ENCODE assay signal across 10 mouse cellular contexts in genomic region chr5:24599137-24599536, GRCm38 (mm10). TPM values are rescaled to one million over a fixed set of nuclear protein-coding genes. Genes with fewer than 3 reads are reported as not detected.
DNase-seq lines count a peak whose midpoint lies in the region; ATAC-seq and TF ChIP-seq lines count a peak whose summit lies in the region.
"Had no signal": no experiment of that assay in that cellular context is flagged by ENCODE, and none has a peak within 500 bp of the region (broad histone marks: within the 10 kb centered on the region; RNA-seq: fewer than 3 reads in every experiment).

No protein-coding gene starts in this region.

- peaks cover 11% of the 10 kb centered on the region for H3K36me3 ChIP-seq in lung, embryonic 14.5 days (ENCODE audit: insufficient read depth)
- peaks cover 21% of the 10 kb centered on the region for H3K36me3 ChIP-seq in limb, embryonic 13.5 days
- peaks cover 5% of the 10 kb centered on the region; the same call in 1 of the 2 replicates for H3K36me3 ChIP-seq in stomach, embryonic 16.5 days (ENCODE audit: control insufficient read depth, insufficient read depth, low read length)

- no peak for TF ChIP-seq CTCF in lung, embryonic 14.5 days (IDR thresholded peaks at IDR 0.05; ENCODE audit: low read depth)

- 11% methylated on average over 8 of the region's 8 CpGs for WGBS in lung, embryonic 14.5 days
- 10% methylated on average over 8 of the region's 8 CpGs for WGBS in limb, embryonic 13.5 days
- 23% methylated on average over 8 of the region's 8 CpGs for WGBS in stomach, embryonic 16.5 days

- H3K9me3 ChIP-seq in lung, embryonic 14.5 days (ENCODE audit: low read depth, low read length) = no peaks in the 10 kb centered on the region
- H3K9me3 ChIP-seq in limb, embryonic 13.5 days = no peaks in the 10 kb centered on the region
- no peaks in the 10 kb centered on the region for H3K9me3 ChIP-seq in stomach, embryonic 16.5 days (replicated peaks; ENCODE audit: control insufficient read depth, low read length)

- peaks cover 25% of the 10 kb centered on the region for H3K4me1 ChIP-seq in lung, embryonic 14.5 days (ENCODE audit: insufficient read depth)
- peaks cover 66% of the 10 kb centered on the region for H3K4me1 ChIP-seq in limb, embryonic 13.5 days
- peaks cover 50% of the 10 kb centered on the region for H3K4me1 ChIP-seq in stomach, embryonic 16.5 days (ENCODE audit: control insufficient read depth, insufficient read depth, low read length)

- H3K9ac ChIP-seq in lung, embryonic 14.5 days = peak overlapping the region; percentile 56
- peak overlapping the region; percentile 76 for H3K9ac ChIP-seq in limb, embryonic 13.5 days
- H3K9ac ChIP-seq in stomach, embryonic 16.5 days (ENCODE audit: low read length) = peak overlapping the region; percentile 78

- peaks cover 6% of the 10 kb centered on the region; the same call in 1 of the 2 replicates for H3K27me3 ChIP-seq in lung, embryonic 14.5 days (ENCODE audit: insufficient read depth, low read length)
- H3K27me3 ChIP-seq in limb, embryonic 13.5 days = no peaks in the 10 kb centered on the region
- H3K27me3 ChIP-seq in stomach, embryonic 16.5 days (ENCODE audit: control insufficient read depth, insufficient read depth, low read length) = no peaks in the 10 kb centered on the region

- peak overlapping the region; percentile 44 for H3K4me3 ChIP-seq in lung, embryonic 14.5 days (ENCODE audit: low read depth, low read length)
- peak overlapping the region; percentile 56 for H3K4me3 ChIP-seq in limb, embryonic 13.5 days
- peak overlapping the region; percentile 56 for H3K4me3 ChIP-seq in stomach, embryonic 16.5 days (replicated peaks; ENCODE audit: low read length)

- no peak for ATAC-seq in lung, embryonic 14.5 days (ENCODE audit: insufficient read depth)
- no peak for ATAC-seq in limb, embryonic 13.5 days (ENCODE audit: low FRiP score, low read depth)
- no peak for ATAC-seq in stomach, embryonic 16.5 days (ENCODE audit: insufficient read depth, low FRiP score)

- no peak overlapping the region for H3K27ac ChIP-seq in lung, embryonic 14.5 days (ENCODE audit: low read depth)
- H3K27ac ChIP-seq in limb, embryonic 13.5 days = no peak overlapping the region; the same call in 1 of the 2 replicates
- H3K27ac ChIP-seq in stomach, embryonic 16.5 days (ENCODE audit: low read length) = no peak overlapping the region

- peak; percentile 42 for DNase-seq in cerebellum, adult 11-12 months
- no peak for DNase-seq in cerebellum, adult 9-10 months
- no peak for DNase-seq in lung, embryonic 14.5 days
- no peak for DNase-seq in lung, postnatal 14 days
- no peak for DNase-seq in adrenal gland, postnatal 36 days
- no peak for DNase-seq in left cerebral cortex, adult 11 months (ENCODE audit: low spot score)

- peak overlapping the region; percentile 95 for H3K4me2 ChIP-seq in lung, embryonic 14.5 days
- peak overlapping the region; percentile 99 for H3K4me2 ChIP-seq in limb, embryonic 13.5 days (replicated peaks)
- peak overlapping the region; percentile 97 for H3K4me2 ChIP-seq in stomach, embryonic 16.5 days (ENCODE audit: low read depth, low read length)

RNA-seq across cellular contexts. Expression of gene Chpf2, which starts 12.6 kb away (rescaled TPM):
- polyA plus RNA-seq in lung, embryonic 14.5 days (2014; fragmentation: Nextera tagmentation; extraction: Ambion mirVana) = 12.2 and 14.2 TPM in 2 replicates
- 31.6 and 33.3 TPM in 2 replicates for polyA plus RNA-seq in limb, embryonic 13.5 days (2015; fragmentation: Nextera tagmentation; extraction: Ambion mirVana)
- 21.8 and 23.9 TPM in 2 replicates for polyA plus RNA-seq in stomach, embryonic 16.5 days (2015; fragmentation: Nextera tagmentation; extraction: Ambion mirVana)
- 10 to 100 TPM; 35.7 to 52.5 TPM for total RNA-seq in adrenal gland, postnatal 36 days (2021)

RNA-seq across cellular contexts. Expression of gene Abcf2, which starts 21.9 kb away (rescaled TPM):
- 119 and 120 TPM in 2 replicates for polyA plus RNA-seq in lung, embryonic 14.5 days (2014; fragmentation: Nextera tagmentation; extraction: Ambion mirVana)
- polyA plus RNA-seq in limb, embryonic 13.5 days (2015; fragmentation: Nextera tagmentation; extraction: Ambion mirVana) = 120 and 128 TPM in 2 replicates
- 81.7 and 81.9 TPM in 2 replicates for polyA plus RNA-seq in stomach, embryonic 16.5 days (2015; fragmentation: Nextera tagmentation; extraction: Ambion mirVana)
- total RNA-seq in adrenal gland, postnatal 36 days (2021) = 10 to 100 TPM; 69.3 to 79.2 TPM

RNA-seq across cellular contexts. Expression of gene Smarcd3, which starts 25.1 kb away (rescaled TPM):
- 37.2 and 39.1 TPM in 2 replicates for polyA plus RNA-seq in lung, embryonic 14.5 days (2014; fragmentation: Nextera tagmentation; extraction: Ambion mirVana)
- polyA plus RNA-seq in limb, embryonic 13.5 days (2015; fragmentation: Nextera tagmentation; extraction: Ambion mirVana) = 51.2 and 51.3 TPM in 2 replicates
- polyA plus RNA-seq in stomach, embryonic 16.5 days (2015; fragmentation: Nextera tagmentation; extraction: Ambion mirVana) = 13.1 and 17.1 TPM in 2 replicates
- 10 to 100 TPM; 16.0 to 17.4 TPM for total RNA-seq in adrenal gland, postnatal 36 days (2021)

RNA-seq across cellular contexts. Expression of gene 4931409K22Rik, which starts 42.5 kb away (rescaled TPM):
- not detected in 2 replicates for polyA plus RNA-seq in lung, embryonic 14.5 days (2014; fragmentation: Nextera tagmentation; extraction: Ambion mirVana)
- 0.17 and 0.49 TPM in 2 replicates for polyA plus RNA-seq in limb, embryonic 13.5 days (2015; fragmentation: Nextera tagmentation; extraction: Ambion mirVana)
- polyA plus RNA-seq in stomach, embryonic 16.5 days (2015; fragmentation: Nextera tagmentation; extraction: Ambion mirVana) = 0.13 TPM in 1 of 2 replicates, not detected in the other
- not detected for total RNA-seq in adrenal gland, postnatal 36 days (2021)
- total RNA-seq: neutrophil, adult 5-6 weeks had no signal
- polyA plus RNA-seq: large intestine, adult 2 months had no signal

RNA-seq across cellular contexts. Expression of gene Asb10, which starts 58.4 kb away (rescaled TPM):
- 0.29 and 0.42 TPM in 2 replicates for polyA plus RNA-seq in lung, embryonic 14.5 days (2014; fragmentation: Nextera tagmentation; extraction: Ambion mirVana)
- polyA plus RNA-seq in limb, embryonic 13.5 days (2015; fragmentation: Nextera tagmentation; extraction: Ambion mirVana) = 1.6 and 2.2 TPM in 2 replicates
- 0.24 and 0.58 TPM in 2 replicates for polyA plus RNA-seq in stomach, embryonic 16.5 days (2015; fragmentation: Nextera tagmentation; extraction: Ambion mirVana)
- total RNA-seq in adrenal gland, postnatal 36 days (2021) = under 1 TPM in 1 of 2 experiments, not detected in 1; 0.49 TPM
- total RNA-seq: neutrophil, adult 5-6 weeks had no signal
